Mouse (Mus musculus): ENCODE measurements around the gene Gm45062.
A peak's percentile ranks its signal among the peaks of the same experiment; 100 is the strongest.

DNA sequence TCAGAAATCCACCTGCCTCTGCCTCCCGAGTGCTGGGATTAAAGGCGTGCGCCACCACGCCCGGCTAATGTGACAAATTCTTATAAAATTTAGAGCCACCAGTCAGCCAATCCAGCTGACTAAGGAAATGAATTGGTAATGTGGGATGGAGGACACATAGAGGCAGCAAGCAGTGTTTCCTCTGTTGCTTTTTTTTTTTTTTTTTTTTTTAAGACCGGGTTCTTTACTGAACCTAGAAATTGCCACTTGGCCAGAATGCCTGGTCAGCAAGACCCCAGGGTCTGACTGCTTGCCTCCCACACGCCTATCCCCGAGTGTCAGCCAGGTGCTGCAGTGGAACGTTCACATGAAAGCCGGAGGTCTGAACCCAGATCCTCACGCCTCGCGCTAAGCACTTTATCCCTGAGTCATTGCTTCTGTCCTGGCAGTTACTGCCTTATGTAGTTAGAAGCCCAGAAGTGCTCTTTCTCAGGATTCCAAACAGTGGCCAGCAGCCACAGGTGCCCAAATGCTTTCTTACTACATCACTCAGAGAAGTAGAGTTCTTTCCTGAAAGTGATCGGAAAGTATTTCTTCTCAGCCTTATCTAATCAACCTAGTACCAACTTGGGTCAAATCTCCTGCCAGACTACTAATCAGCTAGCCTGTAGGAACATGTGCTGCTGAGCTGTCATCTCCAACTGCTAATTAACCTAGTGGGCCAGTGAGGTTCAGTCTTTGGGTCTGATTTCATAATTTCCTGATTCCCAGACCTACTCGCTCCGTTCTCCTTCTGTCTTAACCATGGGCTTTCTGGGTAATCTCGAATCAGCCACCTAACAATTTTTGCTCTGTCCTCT is 225.4 kb downstream of the Gm45062 start:
- no peak for TF ChIP-seq ZMIZ1 (IDR thresholded peaks at IDR 0.05; ENCODE audit: low read depth, low read length)
- peak; percentile 83 for TF ChIP-seq ZNF384 (IDR thresholded peaks at IDR 0.05; ENCODE audit: low read depth, low read length)
- TF ChIP-seq MAFK (IDR thresholded peaks at IDR 0.05; ENCODE audit: insufficient replicate concordance, low read length): peak; percentile 6; the same call in 1 of the 2 replicates
- no peak for TF ChIP-seq UBTF (IDR thresholded peaks at IDR 0.05; ENCODE audit: low read depth, low read length)
- no peak for TF ChIP-seq EP300 (IDR thresholded peaks at IDR 0.05; ENCODE audit: low read length)
- no peak; the same call in 1 of the 2 replicates for TF ChIP-seq POLR2A (IDR thresholded peaks at IDR 0.05; ENCODE audit: low read depth, low read length)
- no peak for TF ChIP-seq CTCF (conservative IDR thresholded peaks at IDR 0.05 in 1 of 2, IDR thresholded peaks at IDR 0.05 in 1 of 2; ENCODE audit: low read depth in 2 of 2, low read length in 2 of 2)
- TF ChIP-seq CHD1 (IDR thresholded peaks at IDR 0.05; ENCODE audit: low read depth, low read length): peak; percentile 49; the same call in 1 of the 2 replicates
- TF ChIP-seq CHD2 (IDR thresholded peaks at IDR 0.05; ENCODE audit: low read length): no peak
